Mouse (Mus musculus): ENCODE data around the gene Trpm3. TPM values are rescaled to one million over a fixed set of nuclear protein-coding genes. Genes with fewer than 3 reads are reported as not detected.

Gene Trpm3
- total and polyA plus RNA-seq, 2 experiments from 2014 or later, result 0.52 to 0.95 TPM

GRCm38 (mm10) chr19:22604322-22604721 lies 465.5 kb downstream of the Trpm3 start:
- TF ChIP-seq EP300 (IDR thresholded peaks at IDR 0.05; ENCODE audit: low read depth), result no peak
- TF ChIP-seq CTCF (IDR thresholded peaks at IDR 0.05; ENCODE audit: low read depth), result no peak
- Histone ChIP-seq H3K36me3 (replicated peaks; ENCODE audit: control insufficient read depth, insufficient read depth, low read length) (no peaks in the 10 kb centered on the region), H3K4me3 (ENCODE audit: low read depth, low read length) (no peak overlapping the region), H3K27ac (ENCODE audit: low read depth) (no peak overlapping the region), H3K4me2 (ENCODE audit: low read depth, low read length) (no peak overlapping the region), H3K9me3 (replicated peaks; ENCODE audit: control insufficient read depth, low read length) (no peaks in the 10 kb centered on the region), H3K27me3 (ENCODE audit: control insufficient read depth, insufficient read depth, low read length) (no peaks in the 10 kb centered on the region), H3K9ac (replicated peaks; ENCODE audit: low read depth, low read length) (no peak overlapping the region), H3K4me1 (ENCODE audit: control insufficient read depth, insufficient read depth) (no peaks in the 10 kb centered on the region)
- 25% methylated on average over 4 of the region's 4 CpGs for WGBS
- no peak for ATAC-seq (ENCODE audit: insufficient read depth, low read depth)
- no peak for DNase-seq (ENCODE audit: low spot score)

- Histone ChIP-seq H3K27me3 (ENCODE audit: control insufficient read depth, insufficient read depth, low read length) (no peaks in the 10 kb centered on the region), H3K9ac (replicated peaks; ENCODE audit: low read depth, low read length) (no peak overlapping the region), H3K4me3 (ENCODE audit: low read depth, low read length) (no peak overlapping the region), H3K27ac (ENCODE audit: low read depth) (no peak overlapping the region), H3K36me3 (replicated peaks; ENCODE audit: control insufficient read depth, insufficient read depth, low read length) (no peaks in the 10 kb centered on the region), H3K4me1 (ENCODE audit: control insufficient read depth, insufficient read depth) (no peaks in the 10 kb centered on the region), H3K4me2 (ENCODE audit: low read depth, low read length) (no peak overlapping the region), H3K9me3 (replicated peaks; ENCODE audit: control insufficient read depth, low read length) (no peaks in the 10 kb centered on the region)
- DNase-seq (ENCODE audit: low spot score), result no peak
- ATAC-seq (ENCODE audit: insufficient read depth, low read depth), result no peak
- 68% methylated on average over 5 of the region's 5 CpGs for WGBS
- TF ChIP-seq CTCF (IDR thresholded peaks at IDR 0.05; ENCODE audit: low read depth) (no peak), EP300 (IDR thresholded peaks at IDR 0.05; ENCODE audit: low read depth) (no peak)
Observed at GRCm38 (mm10) chr19:22607985-22608684, 469.3 kb downstream of the Trpm3 start.

DNA sequence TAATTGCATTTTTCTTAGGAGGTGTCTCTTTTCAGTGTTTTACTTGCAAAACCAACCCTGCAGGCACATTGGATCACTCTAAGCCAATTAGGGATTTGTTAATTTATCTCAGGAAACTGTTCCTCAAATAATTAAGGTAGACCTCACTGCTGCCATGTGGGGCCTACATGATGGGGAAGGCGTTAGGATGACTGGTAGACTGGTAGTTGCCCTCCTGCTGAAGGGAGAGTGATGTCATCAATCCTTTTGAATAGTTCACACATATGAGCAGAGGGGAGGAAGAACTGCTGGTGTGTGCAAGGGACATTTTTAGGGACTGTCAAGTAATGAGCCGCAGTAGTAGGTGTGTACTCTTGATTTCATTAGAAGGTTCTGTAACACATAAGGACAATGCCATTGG lies 472.8 kb downstream of the Trpm3 start:
- DNase-seq (ENCODE audit: low spot score), result no peak
- Histone ChIP-seq H3K36me3 (replicated peaks; ENCODE audit: control insufficient read depth, insufficient read depth, low read length) (no peaks in the 10 kb centered on the region), H3K9me3 (replicated peaks; ENCODE audit: control insufficient read depth, low read length) (no peaks in the 10 kb centered on the region), H3K4me3 (ENCODE audit: low read depth, low read length) (no peak overlapping the region), H3K9ac (replicated peaks; ENCODE audit: low read depth, low read length) (no peak overlapping the region), H3K4me1 (ENCODE audit: control insufficient read depth, insufficient read depth) (no peaks in the 10 kb centered on the region), H3K27ac (ENCODE audit: low read depth) (no peak overlapping the region), H3K4me2 (ENCODE audit: low read depth, low read length) (no peak overlapping the region), H3K27me3 (ENCODE audit: control insufficient read depth, insufficient read depth, low read length) (no peaks in the 10 kb centered on the region)
- ATAC-seq (ENCODE audit: insufficient read depth, low read depth), result no peak
- 82% methylated on average over 2 of the region's 2 CpGs for WGBS
- no peak for TF ChIP-seq CTCF (IDR thresholded peaks at IDR 0.05; ENCODE audit: low read depth)
- no peak for TF ChIP-seq EP300 (IDR thresholded peaks at IDR 0.05; ENCODE audit: low read depth)

GRCm38 (mm10) chr19:22615367-22615766 lies 476.5 kb downstream of the Trpm3 start:
- no peak for ATAC-seq (ENCODE audit: insufficient read depth, low read depth)
- H3K9ac ChIP-seq (replicated peaks; ENCODE audit: low read depth, low read length), result no peak overlapping the region
- no peaks in the 10 kb centered on the region for H3K36me3 ChIP-seq (replicated peaks; ENCODE audit: control insufficient read depth, insufficient read depth, low read length)
- H3K4me2 ChIP-seq (ENCODE audit: low read depth, low read length), result no peak overlapping the region
- H3K4me3 ChIP-seq (ENCODE audit: low read depth, low read length), result no peak overlapping the region
- H3K4me1 ChIP-seq (ENCODE audit: control insufficient read depth, insufficient read depth), result no peaks in the 10 kb centered on the region
- 73% methylated on average over 6 of the region's 6 CpGs for WGBS
- no peak overlapping the region for H3K27ac ChIP-seq (ENCODE audit: low read depth)
- no peak for DNase-seq (ENCODE audit: low spot score)
- no peaks in the 10 kb centered on the region for H3K9me3 ChIP-seq (replicated peaks; ENCODE audit: control insufficient read depth, low read length)
- no peak for TF ChIP-seq CTCF (IDR thresholded peaks at IDR 0.05; ENCODE audit: low read depth)
- TF ChIP-seq EP300 (IDR thresholded peaks at IDR 0.05; ENCODE audit: low read depth), result no peak
- no peaks in the 10 kb centered on the region for H3K27me3 ChIP-seq (ENCODE audit: control insufficient read depth, insufficient read depth, low read length)

DNA sequence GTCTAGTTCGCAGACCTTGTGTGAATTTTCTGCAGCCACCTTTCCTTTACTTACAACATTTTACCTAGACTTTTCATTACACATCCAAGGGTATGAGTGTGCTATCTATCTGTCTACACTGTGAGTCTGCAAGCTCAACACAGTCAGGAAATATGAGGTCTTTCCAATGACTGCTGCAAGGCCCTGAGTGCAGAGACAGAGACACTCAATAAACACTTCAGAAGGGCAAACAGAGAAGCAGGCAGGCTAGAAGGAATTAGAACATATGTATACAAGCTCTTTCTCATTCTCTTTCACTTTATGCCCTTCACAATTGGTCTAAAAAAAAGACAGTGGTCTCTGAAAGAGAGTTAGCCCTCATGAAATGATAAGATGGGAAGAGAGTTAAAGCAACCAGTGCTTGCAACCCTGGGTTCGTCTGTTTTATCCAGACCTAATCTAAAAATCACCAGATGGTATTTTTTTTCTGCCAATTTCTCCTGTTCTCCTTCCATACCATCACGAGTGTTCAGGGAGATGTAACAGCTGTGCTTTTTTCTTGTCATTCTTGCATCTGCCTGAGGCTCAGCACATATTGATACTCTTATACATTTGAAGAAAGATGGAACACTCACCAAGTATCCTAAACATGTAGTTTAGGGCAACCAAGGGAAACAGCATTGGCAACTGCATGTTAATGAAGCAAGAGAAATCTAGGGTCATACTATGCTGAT lies 486.1 kb downstream of the Trpm3 start:
- Histone ChIP-seq H3K27me3 (ENCODE audit: control insufficient read depth, insufficient read depth, low read length) (no peaks in the 10 kb centered on the region), H3K36me3 (replicated peaks; ENCODE audit: control insufficient read depth, insufficient read depth, low read length) (no peaks in the 10 kb centered on the region), H3K9ac (replicated peaks; ENCODE audit: low read depth, low read length) (no peak overlapping the region), H3K4me2 (ENCODE audit: low read depth, low read length) (no peak overlapping the region), H3K4me1 (ENCODE audit: control insufficient read depth, insufficient read depth) (no peaks in the 10 kb centered on the region), H3K9me3 (replicated peaks; ENCODE audit: control insufficient read depth, low read length) (no peaks in the 10 kb centered on the region), H3K27ac (ENCODE audit: low read depth) (no peak overlapping the region), H3K4me3 (ENCODE audit: low read depth, low read length) (no peak overlapping the region)
- WGBS, result 60% methylated on average over 3 of the region's 3 CpGs
- DNase-seq (ENCODE audit: low spot score) (no peak), ATAC-seq (ENCODE audit: insufficient read depth, low read depth) (no peak)
- TF ChIP-seq EP300 (IDR thresholded peaks at IDR 0.05; ENCODE audit: low read depth) (no peak), CTCF (IDR thresholded peaks at IDR 0.05; ENCODE audit: low read depth) (no peak)
